Mouse (Mus musculus) CH12.LX (cell line): Measurements from ENCODE around the gene Erc1. TPM values are rescaled to one million over a fixed set of nuclear protein-coding genes. Genes with fewer than 3 reads are reported as not detected.

Source experiments
- DNase-seq: peaks from one replicate; pipeline ENCODE4 v3.0.0-alpha.2; 2013; ENCODE audit errors: extremely low read depth
- H3K27ac ChIP-seq: 2 replicates; pipeline ENCODE4 v1.5.1; 2012; ENCODE audit warnings: low read depth, mild to moderate bottlenecking, control low read depth, moderate library complexity; ENCODE audit not compliant: insufficient read depth
- H3K27me3 ChIP-seq: replicated peaks from 2 replicates; pipeline ENCODE3; 2012; ENCODE audit warnings: inconsistent platforms
- H3K36me3 ChIP-seq, 2 experiments: replicated peaks in 1 of 2; 2 replicates each; pipeline versions ENCODE3 to v1.6.1; 2012; ENCODE audit warnings: inconsistent platforms in 1 of 2, low read length in 1 of 2, mild to moderate bottlenecking in 1 of 2, mixed read lengths in 1 of 2, moderate library complexity in 1 of 2; ENCODE audit not compliant: control insufficient read depth in 1 of 2, insufficient read depth in 1 of 2
- H3K4me1 ChIP-seq, 2 experiments: 2 replicates each; pipeline ENCODE4 v1.6.1; 2012; ENCODE audit warnings: inconsistent platforms in 1 of 2, moderate library complexity in 1 of 2; ENCODE audit not compliant: insufficient read depth in 2 of 2, control insufficient read depth in 1 of 2
- H3K4me2 ChIP-seq: 2 replicates; pipeline ENCODE4 v1.6.1; 2012; ENCODE audit warnings: low read depth, mild to moderate bottlenecking, control low read depth; ENCODE audit not compliant: poor library complexity, insufficient read depth, severe bottlenecking
- H3K4me3 ChIP-seq, 3 experiments: fragments of 150-350 bp in 1 of 3; sonication (generic) in 1 of 3; replicated peaks in 1 of 3; 2 replicates each; pipeline versions ENCODE3 to v1.5.1; 2011 to 2012; ENCODE audit warnings: low read depth in 2 of 3, low read length in 2 of 3, mild to moderate bottlenecking in 2 of 3, moderate library complexity in 2 of 3, control low read depth in 1 of 3, improper control_type of control experiment in 1 of 3, inconsistent platforms in 1 of 3, mixed read lengths in 1 of 3; ENCODE audit not compliant: poor library complexity in 1 of 3
- H3K79me2 ChIP-seq: replicated peaks from 2 replicates; pipeline ENCODE4 v1.6.1; 2012; ENCODE audit warnings: mild to moderate bottlenecking, moderate library complexity; ENCODE audit not compliant: control insufficient read depth, poor library complexity, insufficient read depth, severe bottlenecking; ENCODE audit errors: extremely low read depth
- H3K9ac ChIP-seq: 2 replicates; pipeline ENCODE4 v1.6.1; 2012; ENCODE audit warnings: low read depth, mild to moderate bottlenecking, control low read depth, moderate library complexity; ENCODE audit not compliant: insufficient read depth
- H3K9me3 ChIP-seq: replicated peaks from 2 replicates; pipeline ENCODE3; 2012; ENCODE audit warnings: low read length, inconsistent platforms, mixed read lengths
- CHD1 ChIP-seq: IDR thresholded peaks from 2 replicates; pipeline ENCODE4 v1.6.1; 2012; ENCODE audit warnings: low read depth, low read length, improper control_type of control experiment, inconsistent platforms
- E2F4 ChIP-seq: IDR thresholded peaks from 2 replicates; pipeline ENCODE4 v1.6.1; 2011; ENCODE audit warnings: low read depth, low read length, improper control_type of control experiment; ENCODE audit not compliant: insufficient replicate concordance
- ELF1 ChIP-seq: IDR thresholded peaks from 2 replicates; pipeline ENCODE4 v1.6.1; 2014; ENCODE audit warnings: low read depth, mild to moderate bottlenecking, inconsistent platforms, low read length, improper control_type of control experiment
- EP300 ChIP-seq: IDR thresholded peaks from 2 replicates; pipeline ENCODE4 v1.6.1; 2011; ENCODE audit warnings: low read length, improper control_type of control experiment
- GABPA ChIP-seq: IDR thresholded peaks from 2 replicates; pipeline ENCODE4 v1.6.1; 2012; ENCODE audit warnings: low read depth, low read length, improper control_type of control experiment, inconsistent platforms; ENCODE audit not compliant: insufficient replicate concordance
- HCFC1 ChIP-seq: IDR thresholded peaks from 2 replicates; pipeline ENCODE4 v1.6.1; 2012; ENCODE audit warnings: low read depth, mild to moderate bottlenecking, inconsistent platforms, low read length, improper control_type of control experiment
- IRF4 ChIP-seq: IDR thresholded peaks from 2 replicates; pipeline ENCODE4 v1.6.1; 2014; ENCODE audit warnings: low read depth, mild to moderate bottlenecking, inconsistent platforms, low read length, improper control_type of control experiment
- JUND ChIP-seq: conservative IDR thresholded peaks from 2 replicates; pipeline ENCODE4 v1.6.1; 2011; ENCODE audit warnings: low read depth, low read length, improper control_type of control experiment
- KAT2A ChIP-seq: IDR thresholded peaks from 2 replicates; pipeline ENCODE4 v1.6.1; 2012; ENCODE audit warnings: low read length, improper control_type of control experiment, inconsistent platforms; ENCODE audit not compliant: insufficient replicate concordance
- MAFK ChIP-seq: IDR thresholded peaks from 2 replicates; pipeline ENCODE4 v1.6.1; 2011; ENCODE audit warnings: low read length, improper control_type of control experiment; ENCODE audit not compliant: insufficient replicate concordance
- MAX ChIP-seq: IDR thresholded peaks from 2 replicates; pipeline ENCODE4 v1.6.1; 2011; ENCODE audit warnings: low read length, improper control_type of control experiment
- MAZ ChIP-seq: IDR thresholded peaks from 2 replicates; pipeline ENCODE4 v1.6.1; 2012; ENCODE audit warnings: low read depth, mild to moderate bottlenecking, inconsistent platforms, low read length, improper control_type of control experiment, moderate library complexity
- MEF2A ChIP-seq: IDR thresholded peaks from 2 replicates; pipeline ENCODE4 v1.6.1; 2014; ENCODE audit warnings: low read depth, mild to moderate bottlenecking, inconsistent platforms, low read length, improper control_type of control experiment, borderline replicate concordance
- MXI1 ChIP-seq: IDR thresholded peaks from 2 replicates; pipeline ENCODE4 v1.6.1; 2011; ENCODE audit warnings: mild to moderate bottlenecking, low read depth, low read length, improper control_type of control experiment
- MYC ChIP-seq: IDR thresholded peaks from 2 replicates; pipeline ENCODE4 v1.6.1; 2011; ENCODE audit warnings: low read depth, mild to moderate bottlenecking, improper control_type of control experiment, low read length
- NELFE ChIP-seq: IDR thresholded peaks from 2 replicates; pipeline ENCODE4 v1.6.1; 2011; ENCODE audit warnings: low read depth, low read length, improper control_type of control experiment
- NRF1 ChIP-seq: IDR thresholded peaks from 2 replicates; pipeline ENCODE4 v1.6.1; 2014; ENCODE audit warnings: low read depth, mild to moderate bottlenecking, inconsistent platforms, low read length, improper control_type of control experiment, moderate library complexity
- PAX5 ChIP-seq: IDR thresholded peaks from 2 replicates; pipeline ENCODE4 v1.6.1; 2012; ENCODE audit warnings: low read length, inconsistent platforms, mixed read lengths
- POLR2A ChIP-seq: IDR thresholded peaks from 2 replicates; pipeline ENCODE4 v1.6.1; 2011; ENCODE audit warnings: low read depth, mild to moderate bottlenecking, improper control_type of control experiment, low read length
- RAD21 ChIP-seq: IDR thresholded peaks from 2 replicates; pipeline ENCODE4 v1.6.1; 2011; ENCODE audit warnings: low read depth, mild to moderate bottlenecking, low read length, improper control_type of control experiment, moderate library complexity
- RCOR1 ChIP-seq: conservative IDR thresholded peaks from 2 replicates; pipeline ENCODE4 v1.6.1; 2012; ENCODE audit warnings: low read depth, mild to moderate bottlenecking, inconsistent platforms, low read length, improper control_type of control experiment
- SIN3A ChIP-seq: IDR thresholded peaks from 2 replicates; pipeline ENCODE4 v1.6.1; 2012; ENCODE audit warnings: low read length, improper control_type of control experiment, inconsistent platforms
- TBP ChIP-seq: conservative IDR thresholded peaks from 2 replicates; pipeline ENCODE4 v1.6.1; 2011; ENCODE audit warnings: low read depth, low read length, improper control_type of control experiment
- ZC3H11A ChIP-seq: IDR thresholded peaks from 2 replicates; pipeline ENCODE4 v1.6.1; 2012; ENCODE audit warnings: low read depth, mild to moderate bottlenecking, inconsistent platforms, low read length, improper control_type of control experiment
- ZMIZ1 ChIP-seq: IDR thresholded peaks from 2 replicates; pipeline ENCODE4 v1.6.1; 2012; ENCODE audit warnings: low read depth, mild to moderate bottlenecking, inconsistent platforms, low read length, improper control_type of control experiment
- ZNF384 ChIP-seq: IDR thresholded peaks from 2 replicates; pipeline ENCODE4 v1.6.1; 2012; ENCODE audit warnings: low read depth, low read length, improper control_type of control experiment, inconsistent platforms
- dilution Hi-C: fragments of 300-500 bp; cut with MboI; formaldehyde crosslinking; loops from 2 replicates; pipeline ENCODE4 v1.14.3; 2020; ENCODE audit warnings: low sequenced_read_pairs; ENCODE audit not compliant: extremely low pct_unique_long_range_greater_than_20kb, extremely low pct_ligation_motif_present
- in situ Hi-C: fragments of 300-500 bp; cut with MboI; formaldehyde crosslinking; loops from 3 replicates; pipeline ENCODE4 v1.14.3; 2019; ENCODE audit warnings: low sequenced_read_pairs, low pct_ligation_motif_present, low pct_unique_long_range_greater_than_20kb, mixed read lengths
- polyA plus RNA-seq: library from polyadenylated mRNA; unstranded; fragments of >175 nt; gene quantifications from 2 replicates; pipeline ENCODE4 v1.2.1, GENCODE M21; 2012; ENCODE audit warnings: low read depth; ENCODE audit not compliant: insufficient read length
- total RNA-seq, 2 experiments: library from RNA; depleted of rRNA; stranded (reverse); fragments of 300-350 nt in 1 of 2; fragments of >200 nt in 1 of 2; gene quantifications; 2 replicates each; pipeline ENCODE4 v1.2.3; 2012 to 2014

The Erc1 gene
- total and polyA plus RNA-seq, 3 experiments: 1.4 to 3.3 (median 2.5) TPM

DNA sequence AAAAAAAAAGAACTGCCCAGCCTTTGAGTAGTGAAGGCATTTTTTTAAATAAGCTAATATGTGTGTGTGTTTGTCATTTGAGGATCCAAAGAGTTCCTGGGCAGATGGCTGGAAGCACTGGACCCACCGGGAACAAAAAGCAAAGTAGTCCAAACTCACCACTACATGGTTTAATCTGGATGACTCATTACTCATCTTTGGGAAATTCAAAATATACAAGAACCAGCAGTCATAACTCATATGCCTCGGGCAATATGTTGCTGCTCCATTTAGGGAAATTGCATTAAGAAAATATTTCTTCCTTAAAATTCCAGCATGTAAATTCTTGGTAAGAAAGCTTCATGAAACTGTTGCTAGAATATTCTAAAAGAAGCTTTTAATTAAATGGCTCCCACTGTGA is 12.3 kb upstream of the Erc1 start:
- no peak overlapping the region for H3K27ac ChIP-seq
- H3K4me2 ChIP-seq: no peak overlapping the region
- H3K36me3 ChIP-seq: no peaks in the 10 kb centered on the region
- H3K4me3 ChIP-seq: no peak overlapping the region
- no peaks in the 10 kb centered on the region for H3K27me3 ChIP-seq
- no peak overlapping the region for H3K9ac ChIP-seq
- H3K9me3 ChIP-seq: peaks cover 9% of the 10 kb centered on the region
- in situ Hi-C loops (no loop called here), dilution Hi-C loops (no loop called here)
- no peak for TF ChIP-seq GABPA
- no peak for TF ChIP-seq ZMIZ1
- no peak for TF ChIP-seq MAFK
- TF ChIP-seq RAD21: no peak
- TF ChIP-seq ZNF384: no peak
- TF ChIP-seq MAZ: no peak
- no peak for TF ChIP-seq ELF1
- no peak for TF ChIP-seq JUND
- no peak for TF ChIP-seq TBP
- TF ChIP-seq SIN3A: no peak
- TF ChIP-seq KAT2A: no peak
- TF ChIP-seq POLR2A: no peak
- TF ChIP-seq RCOR1: no peak
- TF ChIP-seq ZC3H11A: no peak
- no peak for TF ChIP-seq NRF1
- TF ChIP-seq MXI1: no peak
- TF ChIP-seq MAX: no peak
- no peak for TF ChIP-seq EP300
- TF ChIP-seq E2F4: no peak
- TF ChIP-seq NELFE: no peak
- H3K4me1 ChIP-seq: no peaks in the 10 kb centered on the region
- H3K79me2 ChIP-seq: no peaks in the 10 kb centered on the region
- DNase-seq: no peak

DNA sequence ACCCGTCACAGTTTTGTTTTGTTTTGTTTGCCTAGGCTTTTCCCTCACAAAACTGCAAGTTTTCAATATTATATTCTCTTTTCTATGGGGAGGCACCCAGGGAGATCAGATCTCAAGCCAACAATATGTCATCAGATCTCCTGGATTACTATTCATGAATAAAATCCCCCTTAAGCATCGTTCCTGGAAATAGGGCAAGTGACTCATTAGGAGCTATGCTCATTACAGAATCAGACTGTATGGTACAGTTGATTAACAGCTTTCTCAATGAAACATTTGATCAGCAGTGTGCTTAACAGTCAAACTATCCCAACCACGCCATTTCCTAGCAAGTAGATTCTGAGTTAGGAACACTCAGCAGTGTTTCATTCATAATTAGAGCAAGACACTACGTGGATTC is 7.5 kb upstream of the Erc1 start:
- TF ChIP-seq SIN3A: no peak
- TF ChIP-seq MAX: no peak
- no peak for TF ChIP-seq CHD1
- TF ChIP-seq EP300: no peak
- no peak for TF ChIP-seq IRF4
- TF ChIP-seq HCFC1: no peak
- no peak for TF ChIP-seq ZNF384
- no peak for TF ChIP-seq GABPA
- TF ChIP-seq JUND: no peak
- TF ChIP-seq MEF2A: no peak
- no peak for TF ChIP-seq PAX5
- TF ChIP-seq ELF1: no peak
- TF ChIP-seq NELFE: no peak
- TF ChIP-seq TBP: no peak
- no peak for TF ChIP-seq MYC
- H3K79me2 ChIP-seq: no peaks in the 10 kb centered on the region
- DNase-seq: no peak
- no peak overlapping the region for H3K4me3 ChIP-seq
- no peak overlapping the region for H3K9ac ChIP-seq
- H3K9me3 ChIP-seq: peaks cover 9% of the 10 kb centered on the region
- H3K4me2 ChIP-seq: no peak overlapping the region
- no peaks in the 10 kb centered on the region for H3K27me3 ChIP-seq
- 0 out of 4 replicates have a peak, but pooled peaks cover 0 to 2% of the 10 kb centered on the region in 2 experiments for H3K4me1 ChIP-seq
- no peaks in the 10 kb centered on the region for H3K36me3 ChIP-seq
- in situ Hi-C loops: no loop called here
- no peak overlapping the region for H3K27ac ChIP-seq
- dilution Hi-C loops: no loop called here
